Mouse (Mus musculus) forebrain, postnatal 0 days (tissue): ENCODE data around the gene Gm128. TPM values are rescaled to one million over a fixed set of nuclear protein-coding genes. Genes with fewer than 3 reads are reported as not detected.

Experiments
- ATAC-seq: fragments of 200-750 bp; cut with Nextera tagmentation; 2 replicates; pipeline ENCODE4 v1.8.0; 2017; ENCODE audit warnings: mild to moderate bottlenecking, moderate library complexity
- DNase-seq: peaks from one replicate; pipeline ENCODE4 v3.0.0-alpha.2; 2015
- H3K27ac ChIP-seq: fragments of 300-500 bp; sonication (generic); 2 replicates; pipeline ENCODE4 v1.5.1; 2014; ENCODE audit warnings: low read depth, mild to moderate bottlenecking, antibody characterized with exemption, low read length, moderate library complexity, mixed read lengths
- H3K27me3 ChIP-seq: fragments of 300-500 bp; sonication (generic); 2 replicates; pipeline ENCODE4 v1.6.1; 2014; ENCODE audit warnings: mild to moderate bottlenecking, low read length, mixed read lengths; ENCODE audit not compliant: insufficient read depth
- H3K36me3 ChIP-seq: fragments of 300-500 bp; sonication (generic); 2 replicates; pipeline ENCODE4 v1.6.1; 2014; ENCODE audit warnings: mild to moderate bottlenecking, moderate library complexity; ENCODE audit not compliant: insufficient read depth
- H3K4me1 ChIP-seq: fragments of 300-500 bp; sonication (generic); 2 replicates; pipeline ENCODE4 v1.6.1; 2014; ENCODE audit warnings: antibody characterized with exemption; ENCODE audit not compliant: insufficient read depth
- H3K4me2 ChIP-seq: fragments of 300-500 bp; sonication (generic); 2 replicates; pipeline ENCODE4 v1.6.1; 2014; ENCODE audit warnings: low read depth, mild to moderate bottlenecking, moderate library complexity
- H3K4me3 ChIP-seq: fragments of 300-500 bp; sonication (generic); 2 replicates; pipeline ENCODE4 v1.5.1; 2014; ENCODE audit warnings: low read depth, low read length, mixed read lengths
- H3K9ac ChIP-seq: fragments of 300-500 bp; sonication (generic); 2 replicates; pipeline ENCODE4 v1.6.1; 2014; ENCODE audit warnings: mild to moderate bottlenecking
- H3K9me3 ChIP-seq: fragments of 300-500 bp; sonication (generic); 2 replicates; pipeline ENCODE4 v1.6.1; 2016; ENCODE audit warnings: low read length
- CTCF ChIP-seq: sonication (generic); IDR thresholded peaks from 2 replicates; pipeline ENCODE4 v1.5.1; 2016; ENCODE audit warnings: antibody characterized with exemption, control low read depth, low read depth
- WGBS: fragments of 180-500 bp; shearing (Covaris S2); extraction: QIAGEN DNeasy Blood & Tissue Kit; methylation state at CpG from one replicate; pipeline ENCODE4 v1.1.7; 2014; 5-methylcytosine and 5-hydroxymethylcytosine counted together
- polyA plus RNA-seq: library from polyadenylated mRNA; unstranded; fragments of >200 nt; fragmentation: Nextera tagmentation; extraction: Ambion mirVana; gene quantifications from 2 replicates; pipeline ENCODE4 v1.2.1, GENCODE M21; 2015
- total RNA-seq: library from RNA; depleted of rRNA; stranded (reverse); fragments of >200 nt; gene quantifications from 2 replicates; pipeline ENCODE4 v1.2.3, GENCODE M21; 2014; rRNA removed

Gene Gm128
- total and polyA plus RNA-seq, 2 experiments from 2014 or later, result 0.28 to 0.29 TPM

- no peak for TF ChIP-seq CTCF
- no peak overlapping the region for H3K9ac ChIP-seq
These were observed 42.3 kb downstream of the Gm128 start for GRCm38 (mm10) chr3:95199101-95199500.

DNA sequence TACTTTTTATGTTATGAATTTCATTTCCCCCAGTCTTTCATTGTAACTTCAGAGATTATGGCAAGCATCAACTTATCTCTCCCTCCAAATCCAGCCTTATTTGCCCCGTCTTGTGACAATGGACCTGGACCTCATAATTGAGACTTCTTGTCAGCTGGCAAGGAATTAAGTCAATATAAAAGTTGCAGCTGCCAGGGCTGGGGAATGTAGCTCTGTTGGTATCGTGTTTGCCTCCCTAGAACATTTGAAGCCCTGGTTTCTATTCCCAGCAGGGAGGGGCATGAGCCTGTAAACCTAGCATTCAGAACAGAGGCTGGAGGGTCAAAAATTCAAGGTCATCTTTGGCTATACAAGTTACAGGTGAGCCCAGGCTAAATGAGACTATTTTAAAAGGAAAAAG lies 45.6 kb downstream of the Gm128 start:
- TF ChIP-seq CTCF, result no peak

More at GRCm38 (mm10) chr3:95199101-95199500, 42.3 kb downstream of the Gm128 start:
- peaks cover 34% of the 10 kb centered on the region for H3K36me3 ChIP-seq
- ATAC-seq (no peak), DNase-seq (no peak)
- H3K9me3 ChIP-seq, result no peaks in the 10 kb centered on the region
- 85% methylated on average over 1 of the region's 1 CpGs for WGBS
- H3K27me3 ChIP-seq, result no peaks in the 10 kb centered on the region
- no peak overlapping the region for H3K27ac ChIP-seq
- H3K4me2 ChIP-seq, result no peak overlapping the region
- no peak overlapping the region for H3K4me3 ChIP-seq
- no peaks in the 10 kb centered on the region for H3K4me1 ChIP-seq

GRCm38 (mm10) chr3:95194721-95195135 lies 46.7 kb downstream of the Gm128 start:
- Histone ChIP-seq H3K4me1 (no peaks in the 10 kb centered on the region), H3K36me3 (peaks cover 32% of the 10 kb centered on the region), H3K9ac (no peak overlapping the region), H3K4me3 (no peak overlapping the region), H3K27ac (no peak overlapping the region), H3K4me2 (no peak overlapping the region), H3K27me3 (no peaks in the 10 kb centered on the region), H3K9me3 (no peaks in the 10 kb centered on the region)
- WGBS, result 57% methylated on average over 6 of the region's 6 CpGs
- no peak for DNase-seq
- no peak for ATAC-seq
- no peak for TF ChIP-seq CTCF

More for the DNA sequence above, 45.6 kb downstream of the Gm128 start:
- 75% methylated on average over 2 of the region's 2 CpGs for WGBS
- H3K27me3 ChIP-seq, result no peaks in the 10 kb centered on the region
- H3K27ac ChIP-seq, result no peak overlapping the region
- DNase-seq, result no peak
- no peak overlapping the region for H3K4me3 ChIP-seq
- H3K9ac ChIP-seq, result no peak overlapping the region
- no peak overlapping the region for H3K4me2 ChIP-seq
- ATAC-seq, result no peak
- no peaks in the 10 kb centered on the region for H3K9me3 ChIP-seq
- H3K4me1 ChIP-seq, result no peaks in the 10 kb centered on the region
- H3K36me3 ChIP-seq, result peaks cover 34% of the 10 kb centered on the region

Other genes starting within 250 kb of the Gm128 start
- 20.3 and 23.1 TPM in 2 replicates for gene Zfp687, start 226.2 kb downstream of the Gm128 start, total RNA-seq
- gene Zfp687, start 226.2 kb downstream of the Gm128 start, polyA plus RNA-seq, result 9.8 and 13.1 TPM in 2 replicates
- gene Psmd4, start 199.0 kb downstream of the Gm128 start, total RNA-seq, result 203 and 255 TPM in 2 replicates
- 278 and 279 TPM in 2 replicates for gene Psmd4, start 199.0 kb downstream of the Gm128 start, polyA plus RNA-seq
- 19.5 and 22.6 TPM in 2 replicates for gene Pip5k1a, start 134.7 kb downstream of the Gm128 start, total RNA-seq
- gene Pip5k1a, start 134.7 kb downstream of the Gm128 start, polyA plus RNA-seq, result 13.8 and 14.5 TPM in 2 replicates
- gene Vps72, start 130.6 kb downstream of the Gm128 start, total RNA-seq, result 88.6 and 92.8 TPM in 2 replicates
- 164 and 191 TPM in 2 replicates for gene Vps72, start 130.6 kb downstream of the Gm128 start, polyA plus RNA-seq
- 0.24 and 1.5 TPM in 2 replicates for gene Tmod4, start 117.1 kb downstream of the Gm128 start, total RNA-seq
- gene Tmod4, start 117.1 kb downstream of the Gm128 start, polyA plus RNA-seq, result 0.39 and 0.62 TPM in 2 replicates
- 47.6 and 52.7 TPM in 2 replicates for gene Scnm1, start 107.6 kb downstream of the Gm128 start, total RNA-seq
- 83.3 and 88.9 TPM in 2 replicates for gene Scnm1, start 107.6 kb downstream of the Gm128 start, polyA plus RNA-seq
- gene Lysmd1, start 107.5 kb downstream of the Gm128 start, total RNA-seq, result 38.7 and 39.2 TPM in 2 replicates
- 39.7 and 45.8 TPM in 2 replicates for gene Lysmd1, start 107.5 kb downstream of the Gm128 start, polyA plus RNA-seq
- gene Tnfaip8l2, start 99.2 kb downstream of the Gm128 start, total RNA-seq, result 1.2 and 1.3 TPM in 2 replicates
- 1.8 and 3.3 TPM in 2 replicates for gene Tnfaip8l2, start 99.2 kb downstream of the Gm128 start, polyA plus RNA-seq
- 75.2 and 94.1 TPM in 2 replicates for gene Sema6c, start 81.1 kb downstream of the Gm128 start, total RNA-seq
- 24.2 and 28.4 TPM in 2 replicates for gene Sema6c, start 81.1 kb downstream of the Gm128 start, polyA plus RNA-seq
- 6.1 and 9.9 TPM in 2 replicates for gene Gabpb2, start 23.7 kb downstream of the Gm128 start, total RNA-seq
- gene Gabpb2, start 23.7 kb downstream of the Gm128 start, polyA plus RNA-seq, result 0.54 and 1.5 TPM in 2 replicates
- gene Cdc42se1, start 12.9 kb downstream of the Gm128 start, total RNA-seq, result 55.7 and 68.0 TPM in 2 replicates
- gene Cdc42se1, start 12.9 kb downstream of the Gm128 start, polyA plus RNA-seq, result 54.2 and 54.9 TPM in 2 replicates
- gene Mllt11, start 9.4 kb downstream of the Gm128 start, total RNA-seq, result 207 and 235 TPM in 2 replicates
- 578 and 712 TPM in 2 replicates for gene Mllt11, start 9.4 kb downstream of the Gm128 start, polyA plus RNA-seq
- gene Bnipl, start 9.6 kb upstream of the Gm128 start, total RNA-seq, result 0.23 and 0.33 TPM in 2 replicates
- not detected in 2 replicates for gene Bnipl, start 9.6 kb upstream of the Gm128 start, polyA plus RNA-seq
- gene Mindy1, start 39.7 kb upstream of the Gm128 start, total RNA-seq, result 29.5 and 35.4 TPM in 2 replicates
- gene Mindy1, start 39.7 kb upstream of the Gm128 start, polyA plus RNA-seq, result 33.6 and 38.9 TPM in 2 replicates
- gene Prune1, start 40.5 kb upstream of the Gm128 start, total RNA-seq, result 47.2 and 59.0 TPM in 2 replicates
- gene Prune1, start 40.5 kb upstream of the Gm128 start, polyA plus RNA-seq, result 51.4 and 60.4 TPM in 2 replicates
- gene Anxa9, start 65.6 kb upstream of the Gm128 start, total RNA-seq, result 0.14 and 0.54 TPM in 2 replicates
- 0.24 and 0.40 TPM in 2 replicates for gene Anxa9, start 65.6 kb upstream of the Gm128 start, polyA plus RNA-seq
- 59.4 and 72.6 TPM in 2 replicates for gene Cers2, start 73.2 kb upstream of the Gm128 start, total RNA-seq
- 68.6 and 77.9 TPM in 2 replicates for gene Cers2, start 73.2 kb upstream of the Gm128 start, polyA plus RNA-seq
- 49.9 and 56.1 TPM in 2 replicates for gene Setdb1, start 115.6 kb upstream of the Gm128 start, total RNA-seq
- gene Setdb1, start 115.6 kb upstream of the Gm128 start, polyA plus RNA-seq, result 24.1 and 28.3 TPM in 2 replicates
- not detected in 2 replicates for gene 4930558C23Rik, start 161.2 kb upstream of the Gm128 start, total RNA-seq
- not detected in 2 replicates for gene 4930558C23Rik, start 161.2 kb upstream of the Gm128 start, polyA plus RNA-seq
- 14.2 and 14.7 TPM in 2 replicates for gene Arnt, start 192.8 kb upstream of the Gm128 start, total RNA-seq
- 4.0 and 7.8 TPM in 2 replicates for gene Arnt, start 192.8 kb upstream of the Gm128 start, polyA plus RNA-seq